In genomic region chr8:127428004-127428403, GRCm38 (mm10) we compare ENCODE assay signal across 13 mouse cellular contexts.
"Had no signal": no experiment of that assay in that cellular context is flagged by ENCODE, and none has a peak within 500 bp of the region (broad histone marks: within the 10 kb centered on the region; RNA-seq: fewer than 3 reads in every experiment).

No protein-coding gene starts in this region.

- H3K4me1 ChIP-seq: limb, embryonic 12.5 days; liver, embryonic 13.5 days; lung, embryonic 15.5 days had no signal

- H3K9ac ChIP-seq: limb, embryonic 12.5 days; liver, embryonic 13.5 days; liver, postnatal 0 days; lung, embryonic 15.5 days had no signal

- H3K4me3 ChIP-seq: limb, embryonic 12.5 days; liver, embryonic 13.5 days; lung, embryonic 15.5 days; megakaryocyte, embryonic 14.5 days had no signal

- H3K27me3 ChIP-seq: limb, embryonic 12.5 days; liver, embryonic 13.5 days; lung, embryonic 15.5 days had no signal

- H3K36me3 ChIP-seq: liver, embryonic 13.5 days had no signal

- ATAC-seq: liver, postnatal 0 days had no signal

- H3K9me3 ChIP-seq: limb, embryonic 12.5 days; liver, embryonic 13.5 days; lung, embryonic 15.5 days; megakaryocyte, embryonic 14.5 days had no signal

- H3K27ac ChIP-seq: limb, embryonic 12.5 days; liver, embryonic 13.5 days; lung, embryonic 15.5 days; macrophage had no signal

- DNase-seq: kidney, adult 8-10 months; kidney, postnatal 25 days; layer of hippocampus, adult 9-11 months; liver; liver, embryonic 13.5 days; liver, postnatal 0 days; lung, postnatal 14 days; right cerebral cortex, postnatal 14 days; thymus, postnatal 36 days had no signal

- H3K4me2 ChIP-seq: limb, embryonic 12.5 days; liver, embryonic 13.5 days; lung, embryonic 15.5 days had no signal
